Mouse (Mus musculus): ENCODE data around the gene Suz12. TPM values are rescaled to one million over a fixed set of nuclear protein-coding genes. Genes with fewer than 3 reads are reported as not detected.
A peak's percentile ranks its signal among the peaks of the same experiment; 100 is the strongest.

The Suz12 gene
- polyA plus RNA-seq, 1 experiment = 14.7 TPM

GRCm38 (mm10) chr11:80078831-80079230 lies 85.9 kb downstream of the Suz12 start:
- H3K4me1 ChIP-seq (replicated peaks; ENCODE audit: control insufficient read depth, insufficient read depth, low read length) = peaks cover 11% of the 10 kb centered on the region
- TF ChIP-seq CTCF (IDR thresholded peaks at IDR 0.05; ENCODE audit: borderline replicate concordance, control insufficient read depth, extremely low read depth, insufficient read depth, low read length, poor library complexity) (no peak), POLR2A (IDR thresholded peaks at IDR 0.05; ENCODE audit: control insufficient read depth, extremely low read depth, insufficient read depth, low read length, poor library complexity) (no peak)
- WGBS = 11% methylated on average over 1 of the region's 1 CpGs
- H3K27me3 ChIP-seq (ENCODE audit: control insufficient read depth, insufficient read depth, low read length) = no peaks in the 10 kb centered on the region
- no peak overlapping the region for H3K27ac ChIP-seq (ENCODE audit: control insufficient read depth, insufficient read depth, low read length)
- no peak overlapping the region for H3K4me3 ChIP-seq (ENCODE audit: control insufficient read depth, insufficient read depth, low read length)
- DNase-seq = no peak
- no peaks in the 10 kb centered on the region for H3K36me3 ChIP-seq (ENCODE audit: control insufficient read depth, insufficient read depth, low read length)

GRCm38 (mm10) chr11:80079751-80080150 lies 86.8 kb downstream of the Suz12 start:
- no peaks in the 10 kb centered on the region for H3K27me3 ChIP-seq (ENCODE audit: control insufficient read depth, insufficient read depth, low read length)
- no peak for DNase-seq
- WGBS = 7% methylated on average over 6 of the region's 6 CpGs
- no peak overlapping the region for H3K27ac ChIP-seq (ENCODE audit: control insufficient read depth, insufficient read depth, low read length)
- H3K36me3 ChIP-seq (ENCODE audit: control insufficient read depth, insufficient read depth, low read length) = no peaks in the 10 kb centered on the region
- no peak for TF ChIP-seq CTCF (IDR thresholded peaks at IDR 0.05; ENCODE audit: borderline replicate concordance, control insufficient read depth, extremely low read depth, insufficient read depth, low read length, poor library complexity)
- no peak for TF ChIP-seq POLR2A (IDR thresholded peaks at IDR 0.05; ENCODE audit: control insufficient read depth, extremely low read depth, insufficient read depth, low read length, poor library complexity)
- peaks cover 11% of the 10 kb centered on the region for H3K4me1 ChIP-seq (replicated peaks; ENCODE audit: control insufficient read depth, insufficient read depth, low read length)
- peak overlapping the region; percentile 77; the same call in 1 of the 2 replicates for H3K4me3 ChIP-seq (ENCODE audit: control insufficient read depth, insufficient read depth, low read length)

- Histone ChIP-seq H3K36me3 (ENCODE audit: control insufficient read depth, insufficient read depth, low read length) (no peaks in the 10 kb centered on the region), H3K27me3 (ENCODE audit: control insufficient read depth, insufficient read depth, low read length) (no peaks in the 10 kb centered on the region), H3K27ac (ENCODE audit: control insufficient read depth, insufficient read depth, low read length) (peak overlapping the region; percentile 62), H3K4me3 (ENCODE audit: control insufficient read depth, insufficient read depth, low read length) (peak overlapping the region; percentile 77), H3K4me1 (replicated peaks; ENCODE audit: control insufficient read depth, insufficient read depth, low read length) (peaks cover 11% of the 10 kb centered on the region)
- no peak for DNase-seq
- WGBS = under 1% methylated on average over 32 of the region's 32 CpGs
- TF ChIP-seq CTCF (IDR thresholded peaks at IDR 0.05; ENCODE audit: borderline replicate concordance, control insufficient read depth, extremely low read depth, insufficient read depth, low read length, poor library complexity) (no peak), POLR2A (IDR thresholded peaks at IDR 0.05; ENCODE audit: control insufficient read depth, extremely low read depth, insufficient read depth, low read length, poor library complexity) (no peak)
These were observed 87.5 kb downstream of the Suz12 start for GRCm38 (mm10) chr11:80080381-80080825.

- Histone ChIP-seq H3K4me1 (replicated peaks; ENCODE audit: control insufficient read depth, insufficient read depth, low read length) (peaks cover 10% of the 10 kb centered on the region), H3K27me3 (ENCODE audit: control insufficient read depth, insufficient read depth, low read length) (no peaks in the 10 kb centered on the region), H3K27ac (ENCODE audit: control insufficient read depth, insufficient read depth, low read length) (peak within 1 kb of the TSS; percentile 71), H3K4me3 (ENCODE audit: control insufficient read depth, insufficient read depth, low read length) (peak within 1 kb of the TSS; percentile 77), H3K36me3 (ENCODE audit: control insufficient read depth, insufficient read depth, low read length) (no peaks in the 10 kb centered on the region)
- DNase-seq = peak; percentile 95
- TF ChIP-seq POLR2A (IDR thresholded peaks at IDR 0.05; ENCODE audit: control insufficient read depth, extremely low read depth, insufficient read depth, low read length, poor library complexity) (peak; percentile 99), CTCF (IDR thresholded peaks at IDR 0.05; ENCODE audit: borderline replicate concordance, control insufficient read depth, extremely low read depth, insufficient read depth, low read length, poor library complexity) (no peak)
- 6% methylated on average over 55 of the region's 55 CpGs for WGBS
These were observed 88.2 kb downstream of the Suz12 start, which contains the start of gene Crlf3 for GRCm38 (mm10) chr11:80080826-80081728. Gene Crlf3, minus strand, starts transcription at chr11:80080991.

- H3K4me1 ChIP-seq (replicated peaks; ENCODE audit: control insufficient read depth, insufficient read depth, low read length) = peaks cover 10% of the 10 kb centered on the region
These were observed 88.9 kb downstream of the Suz12 start for GRCm38 (mm10) chr11:80081786-80082319.

More at GRCm38 (mm10) chr11:80081786-80082319, 88.9 kb downstream of the Suz12 start:
- Histone ChIP-seq H3K27ac (ENCODE audit: control insufficient read depth, insufficient read depth, low read length) (no peak overlapping the region; the same call in 1 of the 2 replicates), H3K4me3 (ENCODE audit: control insufficient read depth, insufficient read depth, low read length) (no peak overlapping the region), H3K36me3 (ENCODE audit: control insufficient read depth, insufficient read depth, low read length) (no peaks in the 10 kb centered on the region), H3K27me3 (ENCODE audit: control insufficient read depth, insufficient read depth, low read length) (no peaks in the 10 kb centered on the region)
- no peak for DNase-seq
- 77% methylated on average over 7 of the region's 7 CpGs for WGBS
- no peak for TF ChIP-seq CTCF (IDR thresholded peaks at IDR 0.05; ENCODE audit: borderline replicate concordance, control insufficient read depth, extremely low read depth, insufficient read depth, low read length, poor library complexity)

Other genes starting within 250 kb of the Suz12 start
- 7.8 and 8.2 TPM in 2 replicates for gene Utp6, start 30.7 kb upstream of the Suz12 start, polyA plus RNA-seq (2012; rRNA removed)
- 65.0 and 65.3 TPM in 2 replicates for gene Crlf3, start 87.9 kb downstream of the Suz12 start, polyA plus RNA-seq (2012; rRNA removed)
- 3.6 and 5.1 TPM in 2 replicates for gene Atad5, start 96.3 kb downstream of the Suz12 start, polyA plus RNA-seq (2012; rRNA removed)
- 5.1 and 6.8 TPM in 2 replicates for gene Tefm, start 149.1 kb downstream of the Suz12 start, polyA plus RNA-seq (2012; rRNA removed)
- gene Adap2, start 161.0 kb downstream of the Suz12 start, polyA plus RNA-seq (2012; rRNA removed) = 4.5 and 5.1 TPM in 2 replicates
- gene Rnf135, start 190.7 kb downstream of the Suz12 start, polyA plus RNA-seq (2012; rRNA removed) = 4.3 and 4.9 TPM in 2 replicates
- gene Rhot1, start 215.9 kb downstream of the Suz12 start, polyA plus RNA-seq (2012; rRNA removed) = 11.7 and 13.7 TPM in 2 replicates

Measured in thymus, adult 2 months (tissue).